In the genomic region with DNA sequence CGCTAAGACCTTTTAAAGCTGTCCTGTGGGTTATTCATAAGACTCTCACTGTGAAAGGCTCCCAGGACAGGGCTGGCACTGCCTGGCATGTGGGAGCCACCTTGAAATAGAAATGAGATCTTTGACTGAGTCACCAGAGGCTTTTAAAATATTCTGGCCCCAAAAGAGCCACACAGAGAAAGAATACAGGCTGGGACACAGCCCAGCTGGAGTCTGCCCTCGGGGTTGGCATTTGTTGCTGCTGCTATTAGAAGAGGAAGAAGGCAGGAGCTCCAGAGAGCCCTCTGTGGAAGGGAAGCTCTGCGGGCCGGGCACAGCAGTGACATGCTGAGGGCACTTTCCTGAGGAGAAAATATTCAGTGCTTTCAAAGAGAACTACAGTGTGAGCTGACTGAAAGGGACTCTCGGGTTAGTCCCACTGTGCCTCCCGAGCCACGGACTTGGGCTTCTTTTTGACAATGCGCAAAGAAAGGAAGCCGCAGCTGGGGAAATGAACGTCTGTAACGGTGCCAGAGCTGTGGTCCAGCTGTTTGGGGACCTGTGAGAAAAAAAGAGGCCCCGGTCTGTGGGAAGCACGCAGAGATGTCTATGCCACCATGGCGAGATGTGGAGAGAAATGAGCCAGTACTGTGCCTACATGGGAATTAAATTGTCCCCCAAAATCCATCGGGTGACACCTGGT, we compare ENCODE assay signal across 10 mouse cellular contexts. TPM values are rescaled to one million over a fixed set of nuclear protein-coding genes. Genes with fewer than 3 reads are reported as not detected.
DNase-seq lines count a peak whose midpoint lies in the region; ATAC-seq and TF ChIP-seq lines count a peak whose summit lies in the region.
"Had no signal": no experiment of that assay in that cellular context is flagged by ENCODE, and none has a peak within 500 bp of the region (broad histone marks: within the 10 kb centered on the region; RNA-seq: fewer than 3 reads in every experiment).

No protein-coding gene starts in this region.

- ATAC-seq in cerebellum, adult (ENCODE audit: insufficient number of reproducible peaks, low FRiP score, low TSS enrichment): no peak; the same call in 1 of the 2 replicates
- no peak for ATAC-seq in activated CD4-positive, CD25-positive, alpha-beta regulatory T cell, adult 4 months

- peak; percentile 39 for DNase-seq in cerebellum, adult 11-12 months
- peak; percentile 38 for DNase-seq in left cerebral cortex, adult 2 months (ENCODE audit: extremely low spot score in 1 of 2, low spot score in 2 of 2)
- no peak for DNase-seq in left cerebral cortex, adult 11 months (ENCODE audit: low spot score)
- DNase-seq in cerebellum, postnatal 25 days: peak; percentile 16 to 43
- peak; percentile 39 to 46 for DNase-seq in left cerebral cortex, postnatal 14 days (ENCODE audit: low spot score in 2 of 2)
- DNase-seq in urinary bladder, postnatal 4 days (ENCODE audit: low spot score in 2 of 2): no peak

- peak overlapping the region; percentile 76 for H3K27ac ChIP-seq in left cerebral cortex, adult 2 months
- H3K27ac ChIP-seq: kidney, postnatal 0 days had no signal

- H3K4me3 ChIP-seq in left cerebral cortex, adult 2 months: no peak overlapping the region

- no peak; the same call in 1 of the 2 replicates for TF ChIP-seq CTCF in left cerebral cortex, adult 2 months (IDR thresholded peaks at IDR 0.05)

- intact Hi-C loops in left cerebral cortex, adult 2 months (cut with DNase I): loop anchor here (1.0 kb wide), 1 partner anchor 71 kb away; no protein-coding TSS in a partner anchor
- intact Hi-C loops in left cerebral cortex, postnatal 14 days (cut with DNase I): no loop called here

RNA-seq across cellular contexts. Expression of gene Mis18a, which starts 34.4 kb away (rescaled TPM):
- 1 to 10 TPM; 5.4 to 8.2 TPM for total RNA-seq in left cerebral cortex, adult 2 months (2021)
- 1 to 10 TPM; 6.1 to 8.4 TPM for total RNA-seq in left cerebral cortex, postnatal 14 days (2021)
- polyA plus RNA-seq in activated CD4-positive, CD25-positive, alpha-beta regulatory T cell, adult 4 months (2017; shearing (Covaris generic)): 10 to 100 TPM; 54.0 to 63.3 TPM

RNA-seq across cellular contexts. Expression of gene Mrap, which starts 45.2 kb away (rescaled TPM):
- total RNA-seq in left cerebral cortex, adult 2 months (2021): under 1 TPM in 1 of 2 experiments, not detected in 1; 0.47 TPM
- under 1 TPM; 0.72 TPM for total RNA-seq in left cerebral cortex, postnatal 14 days (2021)
- not detected for polyA plus RNA-seq in activated CD4-positive, CD25-positive, alpha-beta regulatory T cell, adult 4 months (2017; shearing (Covaris generic))
- total RNA-seq: megakaryocyte-erythroid progenitor cell, adult 5-6 weeks had no signal
- polyA plus RNA-seq: kidney, postnatal 0 days had no signal

Comparison
In these comparisons a context has a peak if more than half of its experiments do, and no peak if none do; other contexts are left out.
1. DNase-seq: peak in cerebellum, adult 11-12 months (single experiment), left cerebral cortex, adult 2 months (2 of 2), cerebellum, postnatal 25 days (2 of 2) and left cerebral cortex, postnatal 14 days (2 of 2); none in left cerebral cortex, adult 11 months (single experiment) and urinary bladder, postnatal 4 days (0 of 2).